Mouse (Mus musculus) erythroblast, embryonic 14.5 days (primary cell): ENCODE results near the gene Elovl7. TPM values are rescaled to one million over a fixed set of nuclear protein-coding genes. Genes with fewer than 3 reads are reported as not detected.
A peak's percentile ranks its signal among the peaks of the same experiment; 100 is the strongest.

Source experiments
- H3K27me3 ChIP-seq: 2 replicates; pipeline ENCODE4 v1.6.1; 2012; ENCODE audit warnings: inconsistent platforms; ENCODE audit not compliant: control insufficient read depth
- H3K36me3 ChIP-seq: 2 replicates; pipeline ENCODE4 v1.6.1; 2012; ENCODE audit warnings: mild to moderate bottlenecking, inconsistent platforms; ENCODE audit not compliant: control insufficient read depth
- H3K4me1 ChIP-seq: 2 replicates; pipeline ENCODE4 v1.6.1; 2012; ENCODE audit warnings: inconsistent platforms; ENCODE audit not compliant: control insufficient read depth
- H3K4me3 ChIP-seq: replicated peaks from 2 replicates; pipeline ENCODE3; 2012; ENCODE audit warnings: moderate library complexity, mild to moderate bottlenecking, inconsistent platforms
- H3K9me3 ChIP-seq: 2 replicates; pipeline ENCODE4 v1.6.1; 2012; ENCODE audit warnings: low read length, inconsistent platforms, mixed read lengths; ENCODE audit not compliant: control insufficient read depth
- GATA1 ChIP-seq: IDR thresholded peaks from 2 replicates; pipeline ENCODE4 v1.6.1; 2012; ENCODE audit warnings: low read length, inconsistent platforms, mixed read lengths
- TAL1 ChIP-seq: IDR thresholded peaks from 3 replicates; pipeline ENCODE4 v1.6.1; 2012; ENCODE audit warnings: low read length, inconsistent platforms, mixed read lengths
- polyA plus RNA-seq: library from polyadenylated mRNA; stranded (reverse); fragments of >175 nt; gene quantifications from 2 replicates; pipeline ENCODE4 v1.2.3, GENCODE M21; 2012

Elovl7 gene
- polyA plus RNA-seq, 1 experiment: not detected

- Histone ChIP-seq H3K27me3 (no peaks in the 10 kb centered on the region), H3K36me3 (peaks cover 56% of the 10 kb centered on the region), H3K9me3 (no peaks in the 10 kb centered on the region), H3K4me3 (no peak overlapping the region), H3K4me1 (no peaks in the 10 kb centered on the region)
- TF ChIP-seq GATA1: no peak
- no peak for TF ChIP-seq TAL1
These were observed 23.0 kb upstream of the Elovl7 start for GRCm38 (mm10) chr13:108191074-108191720.

GRCm38 (mm10) chr13:108195474-108195873 is 18.7 kb upstream of the Elovl7 start:
- H3K4me1 ChIP-seq: no peaks in the 10 kb centered on the region
- H3K4me3 ChIP-seq: no peak overlapping the region
- no peaks in the 10 kb centered on the region for H3K9me3 ChIP-seq
- H3K36me3 ChIP-seq: peaks cover 34% of the 10 kb centered on the region
- no peaks in the 10 kb centered on the region for H3K27me3 ChIP-seq
- no peak for TF ChIP-seq GATA1

GRCm38 (mm10) chr13:108204857-108205256 is 9.3 kb upstream of the Elovl7 start:
- no peak overlapping the region for H3K4me3 ChIP-seq
- no peaks in the 10 kb centered on the region for H3K27me3 ChIP-seq
- no peaks in the 10 kb centered on the region for H3K4me1 ChIP-seq
- H3K9me3 ChIP-seq: no peaks in the 10 kb centered on the region
- no peaks in the 10 kb centered on the region for H3K36me3 ChIP-seq
- TF ChIP-seq TAL1: no peak
- TF ChIP-seq GATA1: no peak

- Histone ChIP-seq H3K4me3 (no peak overlapping the region), H3K36me3 (no peaks in the 10 kb centered on the region), H3K27me3 (peaks cover 2% of the 10 kb centered on the region), H3K9me3 (no peaks in the 10 kb centered on the region), H3K4me1 (peaks cover 3% of the 10 kb centered on the region)
- TF ChIP-seq GATA1 (no peak), TAL1 (no peak)
These were observed 6.8 kb upstream of the Elovl7 start for GRCm38 (mm10) chr13:108207447-108207846.

GRCm38 (mm10) chr13:108208090-108208489 is 6.1 kb upstream of the Elovl7 start:
- H3K9me3 ChIP-seq: no peaks in the 10 kb centered on the region
- peaks cover 7% of the 10 kb centered on the region for H3K27me3 ChIP-seq
- H3K36me3 ChIP-seq: no peaks in the 10 kb centered on the region
- no peak overlapping the region for H3K4me3 ChIP-seq
- TF ChIP-seq TAL1 (no peak), GATA1 (no peak)
- peaks cover 3% of the 10 kb centered on the region for H3K4me1 ChIP-seq

GRCm38 (mm10) chr13:108210960-108211359 is 3.2 kb upstream of the Elovl7 start:
- TF ChIP-seq GATA1 (no peak), TAL1 (no peak)
- H3K27me3 ChIP-seq: peaks cover 36% of the 10 kb centered on the region
- no peak overlapping the region for H3K4me3 ChIP-seq
- H3K36me3 ChIP-seq: no peaks in the 10 kb centered on the region
- H3K9me3 ChIP-seq: no peaks in the 10 kb centered on the region; the same call in 1 of the 2 replicates
- H3K4me1 ChIP-seq: peaks cover 13% of the 10 kb centered on the region

GRCm38 (mm10) chr13:108212397-108213018 is 1.7 kb upstream of the Elovl7 start:
- H3K36me3 ChIP-seq: no peaks in the 10 kb centered on the region
- H3K27me3 ChIP-seq: peaks cover 48% of the 10 kb centered on the region
- H3K4me1 ChIP-seq: peaks cover 13% of the 10 kb centered on the region
- H3K4me3 ChIP-seq: no peak overlapping the region
- H3K9me3 ChIP-seq: no peaks in the 10 kb centered on the region; the same call in 1 of the 2 replicates
- TF ChIP-seq GATA1 (no peak), TAL1 (no peak)

- H3K27me3 ChIP-seq: peaks cover 53% of the 10 kb centered on the region
- TF ChIP-seq GATA1 (no peak), TAL1 (no peak)
- peaks cover 13% of the 10 kb centered on the region for H3K4me1 ChIP-seq
- peak overlapping the region; percentile 59 for H3K4me3 ChIP-seq
- H3K36me3 ChIP-seq: no peaks in the 10 kb centered on the region
- no peaks in the 10 kb centered on the region; the same call in 1 of the 2 replicates for H3K9me3 ChIP-seq
These were observed 392 bp downstream of the Elovl7 start for GRCm38 (mm10) chr13:108214485-108215107.

- peaks cover 13% of the 10 kb centered on the region for H3K4me1 ChIP-seq
- H3K4me3 ChIP-seq: peak overlapping the region; percentile 59
- H3K9me3 ChIP-seq: no peaks in the 10 kb centered on the region; the same call in 1 of the 2 replicates
- TF ChIP-seq GATA1 (no peak), TAL1 (no peak)
- H3K36me3 ChIP-seq: no peaks in the 10 kb centered on the region
- peaks cover 53% of the 10 kb centered on the region for H3K27me3 ChIP-seq
These were observed 1.1 kb downstream of the Elovl7 start for GRCm38 (mm10) chr13:108215231-108215780.
